In the genomic region with DNA sequence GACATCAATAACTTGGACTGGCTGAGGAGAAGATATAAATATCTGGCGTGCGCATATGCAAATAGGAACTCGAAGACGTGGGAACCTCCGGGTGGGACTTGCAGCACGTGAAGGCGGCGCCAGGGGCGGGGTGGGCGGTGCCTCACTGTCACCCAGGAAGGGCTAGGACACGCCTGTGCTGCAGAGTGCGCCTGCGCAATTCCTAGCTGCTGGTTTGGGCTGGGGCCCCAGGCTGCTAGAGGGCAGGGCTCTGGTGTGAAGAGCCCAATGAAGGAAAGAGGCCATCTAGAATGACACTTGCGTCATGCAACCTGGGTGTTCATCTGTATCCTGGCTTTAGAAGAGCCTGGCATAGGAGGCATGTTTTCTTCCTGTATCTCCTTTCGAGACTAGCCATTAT, we compare ENCODE assay signal across 9 mouse cellular contexts.
DNase-seq lines count a peak whose midpoint lies in the region; ATAC-seq lines count a peak whose summit lies in the region.
"Had no signal": no experiment of that assay in that cellular context is flagged by ENCODE, and none has a peak within 500 bp of the region (broad histone marks: within the 10 kb centered on the region; RNA-seq: fewer than 3 reads in every experiment).

No protein-coding gene starts in this region.

- H3K9me3 ChIP-seq in embryonic facial prominence, embryonic 15.5 days (replicated peaks), result no peaks in the 10 kb centered on the region
- H3K9me3 ChIP-seq in limb, embryonic 10.5 days (replicated peaks), result no peaks in the 10 kb centered on the region
- no peaks in the 10 kb centered on the region for H3K9me3 ChIP-seq in midbrain, embryonic 13.5 days

- no peaks in the 10 kb centered on the region for H3K27me3 ChIP-seq in embryonic facial prominence, embryonic 15.5 days
- H3K27me3 ChIP-seq in limb, embryonic 10.5 days (ENCODE audit: low read depth, poor library complexity, severe bottlenecking), result no peaks in the 10 kb centered on the region
- H3K27me3 ChIP-seq in midbrain, embryonic 13.5 days, result no peaks in the 10 kb centered on the region

- H3K4me1 ChIP-seq in embryonic facial prominence, embryonic 15.5 days, result peaks cover 12% of the 10 kb centered on the region; the same call in 1 of the 2 replicates
- peaks cover 17% of the 10 kb centered on the region for H3K4me1 ChIP-seq in limb, embryonic 10.5 days
- peaks cover 35% of the 10 kb centered on the region for H3K4me1 ChIP-seq in midbrain, embryonic 13.5 days (replicated peaks)

- WGBS in embryonic facial prominence, embryonic 15.5 days, result 19% methylated on average over 15 of the region's 15 CpGs
- 12% methylated on average over 15 of the region's 15 CpGs for WGBS in limb, embryonic 10.5 days
- WGBS in midbrain, embryonic 13.5 days, result 15% methylated on average over 15 of the region's 15 CpGs

- H3K27ac ChIP-seq in embryonic facial prominence, embryonic 15.5 days (replicated peaks), result no peak overlapping the region
- no peak overlapping the region for H3K27ac ChIP-seq in limb, embryonic 10.5 days
- no peak overlapping the region for H3K27ac ChIP-seq in midbrain, embryonic 13.5 days
- H3K27ac ChIP-seq: macrophage had no signal

- ATAC-seq in embryonic facial prominence, embryonic 15.5 days (ENCODE audit: insufficient number of reproducible peaks, low FRiP score, low TSS enrichment, low read depth), result peak; percentile 87
- ATAC-seq in midbrain, embryonic 13.5 days, result peak; percentile 88
- no peak for ATAC-seq in monocyte, adult 5-6 weeks (replicated peaks; ENCODE audit: insufficient number of reproducible peaks, low FRiP score, low TSS enrichment, poor library complexity, severe bottlenecking)

- DNase-seq in brain, adult 2 months (ENCODE audit: low read depth, low spot score), result peak; percentile 99
- DNase-seq in heart, adult 8-10 months (ENCODE audit: low spot score), result peak; percentile 85
- peak; percentile 86 to 87 for DNase-seq in kidney, adult 8-10 months
- DNase-seq in limb, embryonic 10.5 days (ENCODE audit: low spot score), result peak; percentile 83
- DNase-seq in spleen, adult 12 weeks (ENCODE audit: low spot score), result peak; percentile 2

- H3K4me2 ChIP-seq in embryonic facial prominence, embryonic 15.5 days (replicated peaks), result peak overlapping the region; percentile 39
- H3K4me2 ChIP-seq in midbrain, embryonic 13.5 days (replicated peaks), result peak overlapping the region; percentile 45

- H3K36me3 ChIP-seq in embryonic facial prominence, embryonic 15.5 days, result no peaks in the 10 kb centered on the region
- H3K36me3 ChIP-seq in limb, embryonic 10.5 days, result no peaks in the 10 kb centered on the region
- H3K36me3 ChIP-seq in midbrain, embryonic 13.5 days, result no peaks in the 10 kb centered on the region; the same call in 1 of the 2 replicates

- H3K9ac ChIP-seq in embryonic facial prominence, embryonic 15.5 days, result no peak overlapping the region
- H3K9ac ChIP-seq in midbrain, embryonic 13.5 days (replicated peaks), result no peak overlapping the region

- H3K4me3 ChIP-seq in embryonic facial prominence, embryonic 15.5 days (replicated peaks), result peak overlapping the region; percentile 25
- peak overlapping the region; percentile 28; the same call in 1 of the 2 replicates for H3K4me3 ChIP-seq in limb, embryonic 10.5 days
- peak overlapping the region; percentile 27 for H3K4me3 ChIP-seq in midbrain, embryonic 13.5 days (replicated peaks)

Comparison
In these comparisons a context has a peak if more than half of its experiments do, and no peak if none do; other contexts are left out.
1. DNase-seq: peak in every context shown above with its lines; median percentile 99 in brain, adult 2 months; 86 in kidney, adult 8-10 months; 85 in heart, adult 8-10 months; 83 in limb, embryonic 10.5 days; 2 in spleen, adult 12 weeks.